Mouse (Mus musculus) G1E (cell line): ENCODE measurements around the gene Palm2.

Experiments used
- CTCF ChIP-seq: IDR thresholded peaks from 2 replicates; pipeline ENCODE4 v1.5.1; 2012; ENCODE audit warnings: low read depth, low read length, inconsistent platforms, mixed read lengths
- TAL1 ChIP-seq: conservative IDR thresholded peaks from 2 replicates; pipeline ENCODE4 v1.6.1; 2012; ENCODE audit warnings: low read depth, low read length, inconsistent platforms, mixed read lengths

DNA sequence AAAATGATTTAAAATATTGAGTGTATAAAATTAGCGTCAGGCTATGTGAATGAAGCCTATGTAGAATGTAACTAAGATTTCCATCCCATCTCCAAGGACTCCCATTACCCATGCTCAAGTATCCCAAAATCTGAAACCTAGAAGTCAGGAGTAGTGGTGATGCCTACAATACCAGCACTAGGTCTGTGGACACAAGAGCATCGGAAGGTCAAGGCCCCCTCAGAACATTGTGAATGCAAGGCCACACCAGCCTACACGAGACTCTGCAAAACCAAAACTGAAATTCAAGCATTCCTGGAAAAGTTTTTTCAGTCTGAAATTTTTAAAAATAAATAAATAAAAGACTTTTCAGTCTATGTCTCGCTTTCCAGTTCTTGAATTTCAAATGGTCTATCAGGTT lies 238.5 kb downstream of the Palm2 start:
- TF ChIP-seq CTCF (no peak), TAL1 (no peak)
